Mouse (Mus musculus): ENCODE measurements around the gene Gys1. TPM values are rescaled to one million over a fixed set of nuclear protein-coding genes. Genes with fewer than 3 reads are reported as not detected.

The Gys1 gene
- total RNA-seq, 1 experiment, result 26.1 TPM

DNA sequence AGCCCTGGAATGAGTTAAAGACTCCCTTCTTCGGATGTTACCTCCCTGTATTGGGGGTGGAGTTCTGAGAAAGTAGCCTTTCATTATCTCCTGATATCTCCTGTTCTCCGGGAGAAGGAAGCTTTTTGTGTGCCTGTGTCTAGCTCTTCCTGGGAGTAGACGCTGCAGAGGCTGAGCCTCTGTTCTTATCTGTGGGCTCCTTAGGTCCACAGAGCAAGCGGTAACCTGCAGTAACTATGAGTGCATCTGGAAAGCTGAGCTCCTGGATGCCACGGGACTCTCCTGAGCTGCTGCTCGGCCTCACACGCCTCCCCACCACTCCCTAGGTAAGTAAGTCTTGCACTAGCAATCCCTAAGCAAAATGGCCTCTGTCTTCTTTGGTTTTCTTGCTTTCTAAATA lies 51.5 kb downstream of the Gys1 start:
- no peak for DNase-seq (ENCODE audit: low read depth, low spot score)
- TF ChIP-seq MAFK (IDR thresholded peaks at IDR 0.05; ENCODE audit: insufficient read depth, low read depth, low read length), result no peak
- no peak for TF ChIP-seq HCFC1 (IDR thresholded peaks at IDR 0.05; ENCODE audit: borderline replicate concordance, insufficient read depth, low read length)
- TF ChIP-seq ZC3H11A (IDR thresholded peaks at IDR 0.05; ENCODE audit: borderline replicate concordance, low read depth, low read length), result no peak
- no peak for TF ChIP-seq CHD2 (IDR thresholded peaks at IDR 0.05; ENCODE audit: low read depth, low read length)
- no peak for TF ChIP-seq ZNF384 (IDR thresholded peaks at IDR 0.05; ENCODE audit: low read depth, low read length)
- in situ Hi-C loops (cut with MboI; ENCODE audit: low sequenced_read_pairs in 2 of 2, unreplicated experiment in 2 of 2), result no loop called here
- H3K27ac ChIP-seq (ENCODE audit: insufficient read depth, low read depth, low read length, poor library complexity, severe bottlenecking), result no peak overlapping the region
- H3K4me3 ChIP-seq (ENCODE audit: insufficient read depth in 1 of 2, low read depth in 1 of 2, low read length in 2 of 2, poor library complexity in 1 of 2, severe bottlenecking in 1 of 2), result no peak overlapping the region
- H3K9ac ChIP-seq (ENCODE audit: insufficient read depth, low read depth, low read length, poor library complexity, severe bottlenecking), result peak overlapping the region; percentile 15; the same call in 1 of the 2 replicates
- H3K36me3 ChIP-seq (ENCODE audit: control insufficient read depth, insufficient read depth, low read length, poor library complexity, severe bottlenecking), result peaks cover 9% of the 10 kb centered on the region; the same call in 1 of the 2 replicates
- H3K9me3 ChIP-seq (ENCODE audit: control insufficient read depth, insufficient read depth, low read depth, low read length), result no peaks in the 10 kb centered on the region
- H3K4me1 ChIP-seq (ENCODE audit: control insufficient read depth in 2 of 2, insufficient read depth in 2 of 2, low read length in 2 of 2, poor library complexity in 1 of 2), result peaks cover 6 to 16% of the 10 kb centered on the region in 2 experiments; a peak in 3 of 4 replicates

DNA sequence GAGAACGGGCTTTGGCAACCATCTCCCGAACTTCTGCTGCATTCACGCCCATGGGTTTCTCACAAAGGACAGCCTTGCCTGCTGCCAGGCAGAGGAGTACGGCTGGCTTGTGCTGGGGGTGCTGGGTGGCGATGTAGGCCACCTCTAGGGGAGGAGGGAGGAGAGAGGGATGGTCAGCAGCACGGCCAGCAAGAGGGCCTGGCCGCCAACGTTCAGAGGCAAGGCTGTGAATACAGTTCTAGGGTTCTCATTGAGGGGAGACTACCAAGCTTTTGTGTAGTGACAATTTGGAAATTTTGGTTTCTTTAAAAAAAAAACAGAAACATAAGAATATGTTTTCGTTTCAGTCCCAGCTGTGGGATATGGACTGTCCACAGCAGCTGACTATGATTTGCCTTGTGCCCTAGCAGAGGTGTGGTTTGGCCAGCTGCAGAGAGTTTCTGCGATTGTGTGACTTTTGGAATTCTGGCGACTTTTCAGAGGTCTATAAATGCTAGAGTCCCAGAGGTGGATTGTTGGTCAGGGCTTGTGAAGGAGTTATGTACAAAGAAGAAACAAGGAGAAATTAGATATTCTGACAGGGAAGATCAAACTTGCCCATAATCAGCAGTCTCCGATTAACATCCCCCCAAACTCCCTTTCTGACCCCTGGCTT lies 52.2 kb downstream of the Gys1 start, which contains the start of gene Gm45808:
Gene Gm45808 (minus strand): TSS at position 51 of the 655 bp plus-strand sequence.
- no peak within 1 kb of the TSS for H3K27ac ChIP-seq (ENCODE audit: insufficient read depth, low read depth, low read length, poor library complexity, severe bottlenecking)
- in situ Hi-C loops (cut with MboI; ENCODE audit: low sequenced_read_pairs in 2 of 2, unreplicated experiment in 2 of 2), result no loop called here
- H3K36me3 ChIP-seq (ENCODE audit: control insufficient read depth, insufficient read depth, low read length, poor library complexity, severe bottlenecking), result peaks cover 9% of the 10 kb centered on the region; the same call in 1 of the 2 replicates
- DNase-seq (ENCODE audit: low read depth, low spot score), result no peak
- peak within 1 kb of the TSS in 1 of 2 experiments; percentile 97; a peak in 1 of 4 replicates for H3K4me3 ChIP-seq (ENCODE audit: insufficient read depth in 1 of 2, low read depth in 1 of 2, low read length in 2 of 2, poor library complexity in 1 of 2, severe bottlenecking in 1 of 2)
- H3K9me3 ChIP-seq (ENCODE audit: control insufficient read depth, insufficient read depth, low read depth, low read length), result no peaks in the 10 kb centered on the region
- peaks cover 6 to 14% of the 10 kb centered on the region in 2 experiments; a peak in 3 of 4 replicates for H3K4me1 ChIP-seq (ENCODE audit: control insufficient read depth in 2 of 2, insufficient read depth in 2 of 2, low read length in 2 of 2, poor library complexity in 1 of 2)
- peak within 1 kb of the TSS; percentile 15; the same call in 1 of the 2 replicates for H3K9ac ChIP-seq (ENCODE audit: insufficient read depth, low read depth, low read length, poor library complexity, severe bottlenecking)
- TF ChIP-seq CHD2 (IDR thresholded peaks at IDR 0.05; ENCODE audit: low read depth, low read length) (no peak), ZNF384 (IDR thresholded peaks at IDR 0.05; ENCODE audit: low read depth, low read length) (no peak), ZC3H11A (IDR thresholded peaks at IDR 0.05; ENCODE audit: borderline replicate concordance, low read depth, low read length) (no peak), HCFC1 (IDR thresholded peaks at IDR 0.05; ENCODE audit: borderline replicate concordance, insufficient read depth, low read length) (no peak), MAFK (IDR thresholded peaks at IDR 0.05; ENCODE audit: insufficient read depth, low read depth, low read length) (no peak)

DNA sequence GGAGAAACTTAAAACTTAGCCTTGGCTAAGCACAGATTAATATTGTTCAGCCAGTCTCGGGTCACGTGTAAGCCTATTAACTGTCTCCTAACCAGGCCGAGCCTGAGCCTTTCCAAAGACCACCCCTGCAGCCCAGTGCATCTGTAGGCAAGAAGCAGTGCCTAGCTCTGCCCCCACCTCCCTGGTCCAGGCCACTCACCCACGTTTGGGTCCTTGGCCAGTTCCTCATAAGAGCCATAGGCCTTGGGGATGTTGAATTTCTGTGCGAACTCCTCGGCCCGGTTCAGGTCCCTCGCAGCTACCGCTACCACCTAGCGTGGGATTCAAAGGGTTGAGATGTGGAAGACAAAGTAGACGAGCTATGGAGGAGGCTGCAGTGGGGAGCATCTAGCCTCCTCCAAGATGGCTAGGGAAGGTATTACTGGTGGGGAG lies 53.2 kb downstream of the Gys1 start:
- in situ Hi-C loops (cut with MboI; ENCODE audit: low sequenced_read_pairs in 2 of 2, unreplicated experiment in 2 of 2), result no loop called here
- Histone ChIP-seq H3K36me3 (ENCODE audit: control insufficient read depth, insufficient read depth, low read length, poor library complexity, severe bottlenecking) (peaks cover 9% of the 10 kb centered on the region; the same call in 1 of the 2 replicates), H3K4me3 (ENCODE audit: insufficient read depth in 1 of 2, low read depth in 1 of 2, low read length in 2 of 2, poor library complexity in 1 of 2, severe bottlenecking in 1 of 2) (peak overlapping the region; percentile 85 to 97), H3K27ac (ENCODE audit: insufficient read depth, low read depth, low read length, poor library complexity, severe bottlenecking) (no peak overlapping the region), H3K9me3 (ENCODE audit: control insufficient read depth, insufficient read depth, low read depth, low read length) (no peaks in the 10 kb centered on the region), H3K9ac (ENCODE audit: insufficient read depth, low read depth, low read length, poor library complexity, severe bottlenecking) (peak overlapping the region; percentile 77), H3K4me1 (ENCODE audit: control insufficient read depth in 2 of 2, insufficient read depth in 2 of 2, low read length in 2 of 2, poor library complexity in 1 of 2) (peaks cover 6 to 14% of the 10 kb centered on the region in 2 experiments; a peak in 3 of 4 replicates)
- TF ChIP-seq MAFK (IDR thresholded peaks at IDR 0.05; ENCODE audit: insufficient read depth, low read depth, low read length), result no peak
- no peak for DNase-seq (ENCODE audit: low read depth, low spot score)

DNA sequence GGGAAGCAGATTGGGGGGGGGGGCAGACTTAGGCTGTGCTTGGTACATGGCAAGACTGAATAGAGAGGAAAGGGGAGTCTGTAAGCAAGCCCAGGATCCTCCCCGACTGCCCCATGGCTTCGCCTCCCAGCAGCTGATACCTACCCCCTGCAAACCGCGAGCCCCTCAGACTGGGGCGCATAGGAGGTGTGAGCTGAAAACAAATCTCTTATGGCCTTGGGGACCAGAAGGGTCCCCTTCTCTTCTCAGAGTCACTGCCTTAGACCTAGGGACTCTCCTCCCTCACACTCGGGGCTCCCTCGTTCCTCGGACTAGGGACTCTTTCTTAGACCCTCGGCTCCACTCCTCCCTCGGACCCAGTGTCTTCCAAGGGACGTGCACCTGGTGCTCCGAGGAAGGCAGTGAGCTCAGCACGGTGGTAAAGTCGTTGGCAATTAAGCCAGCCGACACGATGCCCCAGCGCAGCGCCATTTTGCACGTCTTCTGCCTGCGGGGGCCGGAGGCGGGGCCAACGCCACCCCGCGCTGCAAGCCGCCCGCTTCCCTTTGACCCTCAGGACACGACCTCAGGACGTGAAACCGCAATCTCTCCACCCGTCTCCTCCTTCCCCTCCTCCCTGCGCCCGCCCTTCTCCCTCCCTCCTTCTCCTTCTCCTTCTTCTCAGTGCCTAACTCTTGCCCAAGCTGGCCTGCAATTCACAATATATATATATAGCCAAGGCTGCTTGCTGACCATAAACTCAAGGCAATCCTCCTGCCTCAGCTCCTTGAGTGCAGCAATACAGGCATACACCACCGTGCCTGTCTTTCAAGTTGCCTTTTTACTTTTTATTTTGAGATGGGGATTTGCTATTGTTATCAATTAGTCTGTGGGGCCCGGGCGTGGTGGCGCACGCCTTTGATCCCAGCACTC lies 53.9 kb downstream of the Gys1 start, which contains the start of gene Dhdh:
Gene Dhdh (minus strand): TSS at position 513 of the 912 bp plus-strand sequence.
- peaks cover 13% of the 10 kb centered on the region; the same call in 1 of the 2 replicates for H3K36me3 ChIP-seq (ENCODE audit: control insufficient read depth, insufficient read depth, low read length, poor library complexity, severe bottlenecking)

More for the DNA sequence above, 53.9 kb downstream of the Gys1 start, which contains the start of gene Dhdh:
- no peak for TF ChIP-seq CHD2 (IDR thresholded peaks at IDR 0.05; ENCODE audit: low read depth, low read length)
- TF ChIP-seq MAFK (IDR thresholded peaks at IDR 0.05; ENCODE audit: insufficient read depth, low read depth, low read length), result no peak
- TF ChIP-seq HCFC1 (IDR thresholded peaks at IDR 0.05; ENCODE audit: borderline replicate concordance, insufficient read depth, low read length), result no peak
- TF ChIP-seq ZC3H11A (IDR thresholded peaks at IDR 0.05; ENCODE audit: borderline replicate concordance, low read depth, low read length), result no peak
- no peak for TF ChIP-seq ZNF384 (IDR thresholded peaks at IDR 0.05; ENCODE audit: low read depth, low read length)
- Histone ChIP-seq H3K4me1 (ENCODE audit: control insufficient read depth in 2 of 2, insufficient read depth in 2 of 2, low read length in 2 of 2, poor library complexity in 1 of 2) (peaks cover 6 to 14% of the 10 kb centered on the region in 2 experiments; a peak in 3 of 4 replicates), H3K9ac (ENCODE audit: insufficient read depth, low read depth, low read length, poor library complexity, severe bottlenecking) (peak within 1 kb of the TSS; percentile 92), H3K27ac (ENCODE audit: insufficient read depth, low read depth, low read length, poor library complexity, severe bottlenecking) (peak within 1 kb of the TSS; percentile 76; the same call in 1 of the 2 replicates), H3K4me3 (ENCODE audit: insufficient read depth in 1 of 2, low read depth in 1 of 2, low read length in 2 of 2, poor library complexity in 1 of 2, severe bottlenecking in 1 of 2) (peak within 1 kb of the TSS; percentile 85 to 97), H3K9me3 (ENCODE audit: control insufficient read depth, insufficient read depth, low read depth, low read length) (no peaks in the 10 kb centered on the region)
- DNase-seq (ENCODE audit: low read depth, low spot score), result no peak
- in situ Hi-C loops (cut with MboI; ENCODE audit: low sequenced_read_pairs in 2 of 2, unreplicated experiment in 2 of 2), result no loop called here
